Mouse (Mus musculus) kidney, adult 8-10 months (tissue): Measurements from ENCODE around the gene Pkd1l3.
A peak's percentile ranks its signal among the peaks of the same experiment; 100 is the strongest.

Experiments used
- DNase-seq, 2 experiments: peaks; one replicate each; pipeline ENCODE4 v3.0.0; 2022

Gene Pkd1l3

GRCm38 (mm10) chr8:109635146-109635545, 20.8 kb downstream of the Pkd1l3 start:
- no peak for DNase-seq

GRCm38 (mm10) chr8:109638851-109639250, 24.5 kb downstream of the Pkd1l3 start:
- DNase-seq, result no peak

DNA sequence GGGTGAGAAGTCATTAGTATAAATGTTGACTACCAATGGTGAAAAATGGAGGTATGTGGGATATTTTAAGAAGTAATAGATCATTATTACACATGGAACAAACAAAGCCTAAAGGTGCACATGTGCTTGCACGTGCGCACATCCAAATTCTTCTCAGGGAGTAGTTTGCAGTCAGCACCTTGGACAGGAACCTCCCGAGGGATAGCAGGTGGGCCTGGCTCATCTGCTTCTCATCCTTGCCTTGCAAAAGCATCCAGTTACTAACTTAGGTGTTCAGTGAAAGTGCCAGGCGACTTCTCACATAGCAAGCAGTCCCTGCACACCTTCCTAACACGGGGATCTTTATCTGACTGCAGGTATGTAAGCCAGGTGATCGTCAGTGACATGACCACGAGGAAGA, 26.1 kb downstream of the Pkd1l3 start:
- DNase-seq, result no peak

DNA sequence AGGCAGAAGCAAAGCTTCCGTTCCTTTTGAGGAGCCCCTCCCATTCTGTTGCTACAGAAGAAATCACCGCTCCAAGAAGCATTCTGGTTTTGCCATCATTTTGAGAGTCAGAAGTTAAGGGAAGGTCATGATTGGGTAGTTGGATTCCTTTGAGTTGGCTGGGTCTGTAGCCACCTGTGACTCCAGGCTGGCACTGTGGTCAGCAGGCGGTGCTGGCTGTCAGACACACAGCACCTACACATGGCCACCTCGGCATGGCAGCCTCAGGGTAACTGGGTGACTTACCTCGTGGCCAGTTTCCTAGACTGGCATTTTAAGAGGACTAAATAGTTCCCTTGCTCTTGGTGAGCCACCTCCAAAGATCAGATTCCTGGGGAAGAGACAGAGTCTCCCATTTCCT, 26.9 kb downstream of the Pkd1l3 start:
- DNase-seq, result no peak

GRCm38 (mm10) chr8:109647331-109647730, 33.0 kb downstream of the Pkd1l3 start:
- no peak for DNase-seq

DNA sequence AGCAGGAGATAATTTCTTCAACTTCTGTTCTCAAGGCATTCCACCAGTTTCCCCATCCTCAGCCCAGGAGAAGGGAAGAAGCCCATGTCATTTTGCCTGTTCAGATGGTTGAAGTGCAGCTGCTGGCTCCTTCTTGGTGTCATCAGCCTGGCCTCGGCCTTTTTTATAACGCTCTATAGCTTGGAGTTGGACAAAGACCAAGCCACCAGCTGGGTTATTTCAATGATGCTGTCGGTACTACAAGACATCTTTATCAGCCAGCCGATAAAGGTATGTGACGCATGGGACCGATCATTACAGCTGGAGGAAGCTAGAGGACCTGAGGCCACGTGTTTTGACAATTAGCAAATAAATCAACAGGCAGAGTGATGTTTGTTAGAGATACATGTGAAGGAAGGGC, 34.2 kb downstream of the Pkd1l3 start:
- no peak for DNase-seq

GRCm38 (mm10) chr8:109650801-109651200, 36.5 kb downstream of the Pkd1l3 start:
- no peak for DNase-seq

DNA sequence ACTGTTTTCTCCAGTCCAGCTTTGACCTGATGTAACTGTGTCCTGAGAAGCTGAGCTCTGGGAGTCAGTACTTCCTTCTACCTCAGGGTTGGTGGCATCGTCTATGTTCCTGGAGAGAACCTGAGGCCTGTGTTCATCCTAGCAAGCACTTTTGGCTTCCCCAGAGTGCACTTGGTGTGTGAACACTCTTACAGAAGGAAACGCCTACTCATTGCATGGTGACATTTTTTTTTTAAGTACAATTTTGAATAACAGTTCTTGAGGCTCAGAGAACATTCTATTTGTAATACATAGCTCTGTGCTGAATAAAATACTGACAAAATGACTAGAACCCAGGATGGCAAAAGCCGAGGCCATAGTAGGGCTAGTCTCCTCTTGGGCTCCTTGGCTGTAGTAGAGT, 42.5 kb downstream of the Pkd1l3 start:
- DNase-seq, result no peak

DNA sequence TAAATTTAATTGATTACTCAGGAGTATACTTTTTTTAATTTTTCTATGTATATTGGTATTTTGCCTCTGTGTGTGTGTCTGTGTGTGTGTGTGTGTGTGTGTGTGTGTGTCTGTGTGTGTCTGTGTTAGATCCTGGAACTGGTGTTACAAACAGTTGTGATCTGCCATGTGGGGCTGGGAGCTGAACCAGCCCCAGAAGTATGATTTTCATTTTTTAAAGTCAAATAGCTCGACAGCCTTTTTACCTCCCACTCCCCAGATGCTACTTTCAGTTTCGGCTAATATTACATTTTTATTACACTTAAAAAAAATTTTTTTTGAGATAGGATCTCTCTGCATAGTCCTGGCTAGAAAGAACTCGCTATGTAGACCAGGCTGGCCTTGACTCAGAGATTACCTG, 48.0 kb downstream of the Pkd1l3 start:
- DNase-seq, result no peak

DNA sequence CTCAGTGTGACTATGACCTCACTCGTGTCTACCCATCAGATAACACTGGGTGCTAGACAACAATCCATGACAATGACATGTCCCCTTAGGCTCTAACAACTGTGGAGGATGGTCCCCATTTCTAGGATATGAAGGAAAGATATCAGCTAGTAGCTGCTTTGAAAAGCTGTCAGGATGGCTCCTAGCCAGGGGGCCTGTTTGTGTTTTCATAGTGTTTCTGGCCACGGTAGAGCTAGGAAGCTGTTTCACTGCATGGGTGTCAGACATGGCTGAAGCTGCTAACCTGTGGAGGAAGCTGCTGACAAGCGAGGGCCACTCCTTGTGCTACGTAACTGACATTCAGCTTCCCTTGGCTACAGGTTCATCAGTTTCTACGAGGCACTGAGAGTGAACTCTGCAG, 52.3 kb downstream of the Pkd1l3 start:
- DNase-seq, result no peak

DNA sequence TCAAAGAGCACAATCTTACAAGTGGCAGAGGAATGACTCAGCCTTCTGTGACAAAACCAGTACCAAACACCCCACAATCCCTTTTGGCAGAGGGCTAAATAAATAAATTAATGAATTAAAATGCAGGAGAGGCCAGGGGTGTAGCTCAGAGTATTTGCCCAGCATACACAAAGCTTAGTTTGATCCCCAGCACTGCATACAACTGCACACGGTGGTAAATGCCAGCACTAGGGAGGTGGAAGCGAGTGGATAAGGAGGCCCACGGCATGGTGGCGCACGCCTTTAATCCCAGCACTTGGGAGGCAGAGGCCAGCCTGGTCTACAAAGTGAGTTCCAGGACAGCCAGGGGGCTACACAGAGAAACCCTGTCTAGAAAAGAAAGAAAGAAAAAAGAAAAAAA, 58.3 kb downstream of the Pkd1l3 start:
- DNase-seq, result no peak

GRCm38 (mm10) chr8:109673596-109673995, 59.3 kb downstream of the Pkd1l3 start:
- peak; percentile 41 to 43 for DNase-seq

GRCm38 (mm10) chr8:109675896-109676643, 61.8 kb downstream of the Pkd1l3 start:
- DNase-seq, result no peak

GRCm38 (mm10) chr8:109681535-109681934, 67.2 kb downstream of the Pkd1l3 start:
- peak in 1 of 2 experiments; percentile 36 for DNase-seq

- no peak for DNase-seq
Observed at GRCm38 (mm10) chr8:109682120-109682519, 67.8 kb downstream of the Pkd1l3 start.

- no peak for DNase-seq
Observed at GRCm38 (mm10) chr8:109687248-109687647, 72.9 kb downstream of the Pkd1l3 start.

GRCm38 (mm10) chr8:109691769-109692168, 77.5 kb downstream of the Pkd1l3 start:
- no peak for DNase-seq

GRCm38 (mm10) chr8:109692443-109693145, 78.3 kb downstream of the Pkd1l3 start:
- peak in 1 of 2 experiments; percentile 55 for DNase-seq

- DNase-seq, result peak; percentile 97 to 99
Observed at GRCm38 (mm10) chr8:109693146-109693900, 79.0 kb downstream of the Pkd1l3 start, which contains the start of gene Ist1. Ist1 (minus strand) TSS chr8:109693260.

GRCm38 (mm10) chr8:109694154-109694553, 79.8 kb downstream of the Pkd1l3 start:
- DNase-seq, result no peak

GRCm38 (mm10) chr8:109697754-109698153, 83.4 kb downstream of the Pkd1l3 start:
- no peak for DNase-seq

DNA sequence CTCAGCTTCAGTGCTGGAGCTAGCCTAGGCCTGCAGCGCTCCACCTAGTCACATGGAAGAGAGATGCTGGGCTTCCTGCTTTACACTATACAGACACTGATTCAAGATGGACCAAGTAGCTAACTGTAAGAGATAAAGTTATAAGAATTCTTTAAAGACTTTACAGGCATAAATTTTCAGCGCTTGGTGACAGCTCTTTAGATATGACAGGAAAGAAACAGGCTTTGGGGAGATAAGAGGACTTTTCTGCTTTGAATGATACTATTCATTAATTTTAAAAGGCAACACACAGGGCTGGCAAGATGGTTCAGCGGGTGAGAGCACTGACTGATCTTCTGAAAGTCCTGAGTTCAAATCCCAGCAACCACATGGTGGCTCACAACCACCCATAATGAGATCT, 84.2 kb downstream of the Pkd1l3 start:
- no peak for DNase-seq

DNA sequence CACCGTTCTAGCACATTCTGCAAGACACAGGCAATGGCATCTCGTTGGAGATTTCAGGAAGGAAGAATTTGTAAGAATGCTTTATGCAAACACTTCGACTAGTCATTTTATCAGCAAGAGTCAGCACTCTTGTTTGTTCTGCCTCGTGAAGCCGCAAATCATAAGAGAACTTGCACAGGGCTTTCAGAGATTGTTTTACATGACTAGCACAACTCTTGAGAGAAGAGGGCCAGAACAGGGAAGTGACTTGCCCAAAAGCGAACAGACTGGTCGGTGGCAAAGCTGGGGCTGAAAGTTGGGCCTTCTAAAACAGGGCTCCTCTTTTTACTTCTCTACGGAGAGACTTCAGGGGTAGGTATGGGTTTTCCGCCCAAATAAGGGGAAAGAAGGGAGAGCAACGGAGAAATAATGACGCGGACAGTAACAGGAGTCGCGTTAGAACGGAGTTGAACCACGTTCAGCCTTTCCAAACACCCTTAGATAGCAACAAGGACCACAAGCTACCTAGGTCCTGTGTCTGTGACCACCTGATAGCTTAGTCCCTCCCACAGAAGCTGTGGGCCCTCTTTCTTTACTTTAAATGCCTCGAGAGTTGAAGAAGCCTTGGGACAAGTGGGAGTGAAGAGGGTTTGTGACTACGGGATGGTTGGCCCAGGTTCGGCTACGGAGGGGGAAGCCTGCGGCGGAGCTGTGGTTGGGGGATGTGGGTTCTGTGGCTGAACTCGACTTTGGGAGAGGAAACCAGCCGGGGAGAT, 90.4 kb downstream of the Pkd1l3 start:
- DNase-seq, result no peak
